Mouse (Mus musculus): ENCODE data around the gene Gja1. TPM values are rescaled to one million over a fixed set of nuclear protein-coding genes. Genes with fewer than 3 reads are reported as not detected.

Gja1 gene
- polyA plus RNA-seq, 1 experiment from 2014 or later, result 84.8 TPM

Other genes with a start within 250 kb of the Gja1 start
- 4.3 and 5.2 TPM in 2 replicates for gene Tbc1d32, start 148.6 kb upstream of the Gja1 start, polyA plus RNA-seq (2014; fragmentation: Nextera tagmentation; extraction: Ambion mirVana)